Mouse (Mus musculus) kidney, adult 9 months (tissue): Measurements from ENCODE around the gene Slc3a1.
A peak's percentile ranks its signal among the peaks of the same experiment; 100 is the strongest.

Experiments used
- DNase-seq: peaks from one replicate; pipeline ENCODE4 v3.0.0; 2022

Gene Slc3a1

DNA sequence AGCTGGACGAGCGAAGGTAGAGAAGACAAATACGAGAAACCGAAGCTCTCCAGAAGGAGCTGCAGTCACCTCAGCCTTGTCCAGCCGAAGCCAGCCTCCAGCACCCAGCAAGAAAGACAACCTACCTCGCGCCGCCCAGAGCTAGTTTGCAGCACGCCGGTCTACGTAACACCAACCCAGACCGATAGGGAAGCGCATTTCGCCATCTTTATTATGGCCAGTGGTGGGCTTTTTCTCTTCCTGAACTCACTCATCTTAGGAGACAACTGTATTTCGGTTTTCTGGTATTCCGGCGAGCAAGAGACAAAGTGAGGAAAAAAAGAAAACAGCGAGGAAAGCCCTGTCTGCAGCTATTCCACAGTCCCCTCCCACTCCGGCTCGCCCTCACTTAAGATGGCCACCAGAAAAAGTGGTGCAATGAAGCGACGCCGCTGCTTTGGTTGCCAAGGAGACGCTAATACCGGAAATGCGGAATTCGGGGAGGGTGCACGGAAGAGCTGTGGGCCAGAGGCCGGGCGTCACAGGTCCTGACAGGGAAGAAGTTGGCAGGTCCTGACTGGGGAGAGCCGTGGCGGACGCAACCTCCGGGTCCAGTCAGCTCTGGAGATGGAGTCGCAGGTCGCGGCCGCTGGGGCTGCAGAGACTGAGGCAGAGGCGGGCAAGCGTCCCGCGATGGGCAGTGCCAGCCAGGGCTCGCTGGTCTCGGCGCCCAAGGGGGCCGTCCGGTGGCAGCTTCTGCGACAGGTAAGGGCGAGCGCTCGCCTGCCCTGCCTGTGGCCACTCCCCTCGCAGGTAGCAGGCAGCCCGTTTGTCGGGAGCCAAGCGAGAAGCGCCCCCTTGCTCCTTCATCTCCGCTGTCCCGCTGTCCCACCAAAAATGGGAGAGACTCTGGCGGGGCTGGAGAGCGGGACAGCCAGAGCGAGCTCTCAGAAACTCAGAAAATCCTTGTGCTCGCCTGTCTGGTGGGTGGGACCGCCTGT, 62.2 kb downstream of the Slc3a1 start, which contains the start of the genes Prepl and Camkmt:
Prepl (minus strand) TSS at position 122 of the 980 bp plus-strand sequence.
Camkmt (plus strand) TSS at position 433 of the 980 bp plus-strand sequence.
- DNase-seq: peak; percentile 98

DNA sequence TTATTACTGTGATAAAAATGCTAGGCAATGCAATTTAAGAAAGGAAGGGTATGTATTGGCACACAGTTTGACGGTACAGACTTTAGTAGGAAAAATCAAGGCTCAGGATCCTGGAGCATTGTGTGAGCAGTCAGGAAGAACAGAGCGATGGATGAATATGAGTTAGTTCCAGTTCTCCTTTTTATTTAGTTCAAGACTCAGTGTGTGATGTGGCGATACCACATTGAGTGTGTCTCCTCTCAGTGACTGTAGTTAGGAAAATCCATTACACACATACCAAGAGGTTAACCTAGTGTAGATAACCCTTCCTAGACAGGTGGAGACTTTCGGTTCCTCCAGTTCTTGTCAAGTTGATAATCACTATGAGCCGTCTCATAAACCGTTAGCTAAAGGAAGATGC, 63.6 kb downstream of the Slc3a1 start:
- DNase-seq: no peak

DNA sequence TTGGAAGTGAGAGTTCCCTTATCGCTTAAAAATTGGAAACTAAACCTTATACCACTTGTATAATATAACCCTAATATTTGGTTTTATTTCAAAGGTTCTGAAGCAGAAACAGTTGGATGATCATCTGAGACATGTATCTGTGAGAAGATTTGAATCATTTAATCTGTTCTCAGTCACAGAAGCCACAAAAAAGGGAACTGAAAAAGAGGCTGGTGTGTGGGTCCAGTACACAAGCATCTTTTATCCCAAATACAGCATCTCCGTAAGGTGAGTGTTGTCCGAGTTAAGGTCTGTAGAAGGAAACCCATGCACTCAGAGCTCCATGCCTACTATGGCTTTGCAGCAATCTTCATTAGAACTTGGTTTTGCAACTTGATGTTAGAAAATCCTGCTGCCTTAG, 68.2 kb downstream of the Slc3a1 start:
- no peak for DNase-seq

DNA sequence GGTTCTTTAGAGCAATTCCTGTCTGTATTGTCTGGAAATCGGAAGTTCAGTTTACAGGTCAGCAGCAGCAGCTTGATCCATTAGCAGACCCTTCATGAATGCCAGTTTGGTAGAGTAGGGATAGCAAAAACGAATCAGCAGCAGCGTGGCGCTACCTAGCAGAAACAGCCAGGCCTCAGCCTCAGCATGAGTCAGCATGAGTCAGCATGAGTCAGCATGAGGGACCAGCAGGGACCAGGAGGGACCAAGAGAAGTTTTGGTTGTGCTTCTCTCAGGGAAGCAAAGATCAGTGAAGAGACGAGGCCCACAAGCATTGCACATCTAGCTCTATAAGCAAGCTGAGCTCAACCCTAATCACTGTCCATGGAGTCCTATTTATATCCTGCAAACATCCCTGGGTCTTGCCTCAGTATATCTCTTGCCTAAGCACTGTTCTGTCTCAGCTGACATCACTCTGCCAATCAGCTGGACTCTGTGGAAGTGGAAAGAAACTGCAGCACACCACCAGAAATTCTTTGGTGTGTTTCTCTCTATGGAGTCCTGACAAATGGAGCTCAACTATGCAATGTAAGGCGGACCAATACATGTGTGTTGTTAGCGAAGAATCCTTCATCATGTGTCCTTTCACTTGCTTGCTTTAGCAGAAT, 70.6 kb downstream of the Slc3a1 start:
- DNase-seq: no peak

DNA sequence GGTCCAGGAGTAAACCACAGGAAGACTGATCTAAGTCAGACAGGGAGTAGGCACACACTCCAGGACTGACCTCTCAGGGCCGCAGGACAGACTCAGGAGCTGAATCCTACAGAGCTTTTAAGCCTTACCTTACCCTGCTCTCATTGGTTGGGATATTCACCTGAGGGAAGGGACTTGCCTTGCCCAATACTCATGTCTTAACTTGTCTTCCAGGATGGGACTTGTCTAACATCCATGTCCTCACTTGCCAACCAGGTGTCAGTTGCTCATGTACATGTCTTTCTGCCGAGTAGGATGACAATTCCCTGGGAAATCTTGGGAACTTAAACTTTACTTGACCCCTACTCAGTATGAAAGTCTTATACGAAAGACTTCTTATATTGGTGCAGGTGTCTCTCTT, 72.1 kb downstream of the Slc3a1 start:
- no peak for DNase-seq

DNA sequence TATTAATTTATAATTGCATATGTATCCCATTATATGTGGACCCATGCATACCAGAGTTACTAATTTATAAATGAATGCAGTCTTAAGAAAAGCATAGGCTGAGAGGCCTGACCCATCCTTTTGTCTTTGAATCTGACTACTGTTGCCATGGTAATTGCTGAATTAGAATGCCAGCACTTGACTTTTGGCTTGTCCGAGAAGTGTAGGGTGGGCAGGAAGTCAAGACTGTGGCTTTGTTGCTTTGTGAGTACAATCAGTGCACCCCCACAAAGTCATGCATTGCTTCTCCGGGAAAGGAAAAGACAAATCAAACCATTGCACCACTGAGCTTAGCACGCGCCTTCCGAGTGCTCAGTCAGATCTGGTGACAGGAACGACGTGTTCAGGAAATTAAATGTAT, 73.6 kb downstream of the Slc3a1 start:
- DNase-seq: no peak

DNA sequence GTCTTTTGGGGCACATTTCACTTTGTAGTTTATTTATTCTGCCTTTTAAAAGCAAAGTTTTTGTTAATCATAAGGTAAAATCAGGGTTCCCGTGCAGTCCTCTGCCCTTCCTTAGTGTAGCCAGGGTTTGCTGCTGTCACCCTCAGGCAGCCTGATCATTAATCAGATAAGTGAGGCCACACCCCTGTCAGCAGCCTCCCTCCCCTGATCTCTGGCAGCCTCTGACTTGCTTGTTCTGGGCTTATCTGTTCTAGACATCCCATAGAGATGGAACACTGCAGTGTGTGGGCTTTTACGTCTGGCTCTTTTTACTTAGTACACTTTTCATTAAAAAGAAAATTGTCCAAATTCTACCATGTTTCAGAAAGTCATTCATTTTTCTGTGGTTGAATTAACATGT, 75.1 kb downstream of the Slc3a1 start:
- no peak for DNase-seq

DNA sequence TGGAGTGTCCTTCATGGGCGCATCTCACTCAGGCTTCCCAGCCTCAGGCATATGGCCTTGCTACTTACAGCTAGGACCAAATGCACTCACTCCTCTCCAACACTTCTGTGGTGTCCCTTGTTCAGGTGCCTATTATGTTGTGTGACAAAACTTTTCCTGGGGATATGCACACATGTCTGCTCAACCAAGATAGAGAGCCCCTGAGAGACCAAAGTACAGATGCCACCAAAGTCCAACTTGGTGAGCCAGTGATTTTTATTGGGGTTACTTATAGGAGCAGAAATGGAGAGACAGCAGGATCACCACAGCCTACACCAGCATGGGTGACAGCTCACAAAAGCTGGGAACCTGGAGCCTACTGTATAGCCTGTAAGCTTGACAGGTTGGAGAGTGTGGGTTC, 82.5 kb downstream of the Slc3a1 start:
- DNase-seq: no peak

DNA sequence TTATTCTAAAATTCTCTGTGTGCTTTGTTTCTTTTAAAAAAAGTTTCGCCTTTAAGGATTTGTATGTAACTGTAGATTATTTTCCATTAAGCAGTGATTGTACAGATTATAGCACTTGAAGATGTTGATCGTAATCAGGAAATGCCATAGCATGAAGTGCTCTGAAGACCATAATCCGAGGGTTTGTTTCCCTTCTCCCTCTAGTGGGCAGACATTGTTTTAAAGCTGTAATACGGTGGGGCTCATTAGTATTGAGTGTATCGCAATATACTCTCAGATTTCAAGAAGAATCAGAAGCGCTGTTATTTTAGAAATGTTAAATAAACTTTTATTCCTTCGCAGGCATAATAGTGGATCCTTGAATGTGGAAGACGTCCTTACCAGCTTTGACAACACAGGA, 85.3 kb downstream of the Slc3a1 start:
- DNase-seq: no peak
